ENCODE assay signal across 17 mouse cellular contexts in the genomic region with DNA sequence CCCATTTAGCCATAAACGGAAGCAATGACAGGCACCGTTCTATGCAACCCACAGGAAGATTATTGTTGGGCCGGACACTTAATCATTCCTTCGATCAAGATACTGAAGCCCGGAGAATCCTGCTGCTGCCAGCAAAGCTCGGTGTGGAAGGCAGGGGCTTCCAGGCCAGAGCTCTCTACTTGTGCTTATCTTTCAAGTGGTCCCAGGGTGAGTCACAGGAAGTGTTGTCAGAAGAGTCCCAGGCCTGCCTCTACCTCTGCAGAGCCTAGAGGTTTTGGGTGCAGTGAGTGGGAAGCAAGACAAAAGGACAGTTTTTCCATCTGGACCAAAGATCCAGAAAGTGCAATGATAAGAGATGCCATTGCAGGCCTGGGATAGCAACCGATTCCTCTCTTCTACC.
DNase-seq lines count a peak whose midpoint lies in the region; ATAC-seq and TF ChIP-seq lines count a peak whose summit lies in the region.
"Had no signal": no experiment of that assay in that cellular context is flagged by ENCODE, and none has a peak within 500 bp of the region (broad histone marks: within the 10 kb centered on the region; RNA-seq: fewer than 3 reads in every experiment).

No protein-coding gene starts in this region.

- H3K27ac ChIP-seq in forebrain, embryonic 10.5 days, result peak overlapping the region; percentile 27; the same call in 1 of the 2 replicates
- no peak overlapping the region for H3K27ac ChIP-seq in forebrain, embryonic 15.5 days (replicated peaks)
- H3K27ac ChIP-seq in heart, embryonic 16.5 days (ENCODE audit: low read length), result 0 out of 2 replicates have a peak overlapping the region, but pooled peaks have one; percentile 23
- no peak overlapping the region for H3K27ac ChIP-seq in heart, adult 2 months
- H3K27ac ChIP-seq in midbrain, embryonic 15.5 days, result no peak overlapping the region
- no peak overlapping the region for H3K27ac ChIP-seq in midbrain, postnatal 0 days (ENCODE audit: low read depth, low read length)
- H3K27ac ChIP-seq in limb, embryonic 13.5 days, result no peak overlapping the region
- H3K27ac ChIP-seq: hindbrain, embryonic 15.5 days; liver, embryonic 12.5 days had no signal

- H3K36me3 ChIP-seq in forebrain, embryonic 10.5 days (replicated peaks), result no peaks in the 10 kb centered on the region
- no peaks in the 10 kb centered on the region for H3K36me3 ChIP-seq in forebrain, embryonic 15.5 days
- no peaks in the 10 kb centered on the region for H3K36me3 ChIP-seq in heart, embryonic 16.5 days (ENCODE audit: control insufficient read depth, insufficient read depth)
- H3K36me3 ChIP-seq in heart, adult 2 months (ENCODE audit: control insufficient read depth, insufficient read depth, low read length), result no peaks in the 10 kb centered on the region
- no peaks in the 10 kb centered on the region for H3K36me3 ChIP-seq in midbrain, embryonic 15.5 days (replicated peaks)
- no peaks in the 10 kb centered on the region for H3K36me3 ChIP-seq in midbrain, postnatal 0 days (ENCODE audit: insufficient read depth, low read length)
- H3K36me3 ChIP-seq in limb, embryonic 13.5 days, result no peaks in the 10 kb centered on the region
- H3K36me3 ChIP-seq: hindbrain, embryonic 15.5 days; liver, embryonic 12.5 days had no signal

- 0 out of 2 replicates have a peak, but pooled peaks cover 4% of the 10 kb centered on the region for H3K27me3 ChIP-seq in forebrain, embryonic 10.5 days (ENCODE audit: poor library complexity, severe bottlenecking)
- no peaks in the 10 kb centered on the region for H3K27me3 ChIP-seq in forebrain, embryonic 15.5 days
- H3K27me3 ChIP-seq in heart, embryonic 16.5 days (ENCODE audit: control insufficient read depth, insufficient read depth, low read length), result no peaks in the 10 kb centered on the region
- no peaks in the 10 kb centered on the region for H3K27me3 ChIP-seq in heart, adult 2 months (ENCODE audit: control insufficient read depth, insufficient read depth, low read length)
- no peaks in the 10 kb centered on the region for H3K27me3 ChIP-seq in midbrain, embryonic 15.5 days (replicated peaks)
- no peaks in the 10 kb centered on the region for H3K27me3 ChIP-seq in midbrain, postnatal 0 days (ENCODE audit: insufficient read depth, low read length)
- H3K27me3 ChIP-seq in limb, embryonic 13.5 days, result no peaks in the 10 kb centered on the region
- H3K27me3 ChIP-seq: CH12.LX; hindbrain, embryonic 15.5 days; liver, embryonic 12.5 days had no signal

- no peak for ATAC-seq in forebrain, embryonic 15.5 days (replicated peaks)
- 0 out of 2 replicates have a peak, but pooled peaks have one; percentile 45 for ATAC-seq in heart, embryonic 16.5 days (replicated peaks; ENCODE audit: extremely low read depth, insufficient read depth, low FRiP score)
- 0 out of 2 replicates have a peak, but pooled peaks have one; percentile 14 for ATAC-seq in midbrain, embryonic 15.5 days (replicated peaks)
- ATAC-seq in midbrain, postnatal 0 days (ENCODE audit: low FRiP score), result no peak
- no peak for ATAC-seq in limb, embryonic 13.5 days (ENCODE audit: low FRiP score, low read depth)
- ATAC-seq: intestine, postnatal 0 days; liver, embryonic 12.5 days had no signal

- H3K9me3 ChIP-seq in forebrain, embryonic 10.5 days, result no peaks in the 10 kb centered on the region
- no peaks in the 10 kb centered on the region for H3K9me3 ChIP-seq in forebrain, embryonic 15.5 days
- no peaks in the 10 kb centered on the region for H3K9me3 ChIP-seq in heart, embryonic 16.5 days (replicated peaks; ENCODE audit: control insufficient read depth, low read length)
- H3K9me3 ChIP-seq in midbrain, embryonic 15.5 days, result no peaks in the 10 kb centered on the region
- H3K9me3 ChIP-seq in midbrain, postnatal 0 days (ENCODE audit: low read length), result no peaks in the 10 kb centered on the region
- no peaks in the 10 kb centered on the region for H3K9me3 ChIP-seq in limb, embryonic 13.5 days
- H3K9me3 ChIP-seq: hindbrain, embryonic 15.5 days; liver, embryonic 12.5 days had no signal

- peaks cover 27% of the 10 kb centered on the region for H3K4me1 ChIP-seq in forebrain, embryonic 10.5 days
- peaks cover 10% of the 10 kb centered on the region for H3K4me1 ChIP-seq in forebrain, embryonic 15.5 days
- H3K4me1 ChIP-seq in heart, embryonic 16.5 days (ENCODE audit: control insufficient read depth, insufficient read depth, low read length), result peaks cover 13% of the 10 kb centered on the region
- no peaks in the 10 kb centered on the region for H3K4me1 ChIP-seq in heart, adult 2 months (ENCODE audit: control insufficient read depth, insufficient read depth, low read length)
- H3K4me1 ChIP-seq in midbrain, embryonic 15.5 days, result peaks cover 8% of the 10 kb centered on the region
- H3K4me1 ChIP-seq in midbrain, postnatal 0 days (ENCODE audit: insufficient read depth, low read length), result no peaks in the 10 kb centered on the region
- H3K4me1 ChIP-seq in limb, embryonic 13.5 days, result peaks cover 29% of the 10 kb centered on the region
- H3K4me1 ChIP-seq: hindbrain, embryonic 15.5 days; liver, embryonic 12.5 days had no signal

- no peak overlapping the region for H3K4me2 ChIP-seq in forebrain, embryonic 15.5 days (replicated peaks)
- H3K4me2 ChIP-seq in heart, embryonic 16.5 days (ENCODE audit: low read depth, low read length), result peak overlapping the region; percentile 46
- no peak overlapping the region for H3K4me2 ChIP-seq in midbrain, embryonic 15.5 days
- no peak overlapping the region for H3K4me2 ChIP-seq in midbrain, postnatal 0 days (ENCODE audit: low read depth, low read length, poor library complexity, severe bottlenecking)
- 0 out of 2 replicates have a peak overlapping the region, but pooled peaks have one; percentile 2 for H3K4me2 ChIP-seq in limb, embryonic 13.5 days (replicated peaks)
- H3K4me2 ChIP-seq: hindbrain, embryonic 15.5 days; liver, embryonic 12.5 days had no signal

- no peak for TF ChIP-seq POLR2A in heart, adult 2 months (IDR thresholded peaks at IDR 0.05; ENCODE audit: insufficient read depth, low read depth, low read length)

- H3K9ac ChIP-seq in forebrain, embryonic 15.5 days (replicated peaks), result no peak overlapping the region
- H3K9ac ChIP-seq in heart, embryonic 16.5 days (ENCODE audit: low read length), result no peak overlapping the region; the same call in 1 of the 2 replicates
- no peak overlapping the region for H3K9ac ChIP-seq in heart, adult 2 months (ENCODE audit: low read depth, low read length)
- no peak overlapping the region for H3K9ac ChIP-seq in midbrain, embryonic 15.5 days
- H3K9ac ChIP-seq in midbrain, postnatal 0 days (replicated peaks; ENCODE audit: low read length, poor library complexity, severe bottlenecking), result no peak overlapping the region
- no peak overlapping the region for H3K9ac ChIP-seq in limb, embryonic 13.5 days
- H3K9ac ChIP-seq: hindbrain, embryonic 15.5 days; liver, embryonic 12.5 days had no signal

- H3K79me2 ChIP-seq in heart, adult 2 months (replicated peaks; ENCODE audit: control insufficient read depth, insufficient read depth, low read length), result no peaks in the 10 kb centered on the region

- intact Hi-C loops in heart, adult 2 months (cut with DNase I), result no loop called here

- no peak overlapping the region for H3K4me3 ChIP-seq in forebrain, embryonic 10.5 days
- H3K4me3 ChIP-seq in forebrain, embryonic 15.5 days, result no peak overlapping the region
- peak overlapping the region; percentile 10; the same call in 1 of the 2 replicates for H3K4me3 ChIP-seq in heart, embryonic 16.5 days (ENCODE audit: low read length)
- H3K4me3 ChIP-seq in heart, adult 2 months, result no peak overlapping the region
- H3K4me3 ChIP-seq in midbrain, embryonic 15.5 days, result no peak overlapping the region
- H3K4me3 ChIP-seq in midbrain, postnatal 0 days (ENCODE audit: low read depth, low read length), result no peak overlapping the region
- H3K4me3 ChIP-seq in limb, embryonic 13.5 days, result no peak overlapping the region
- H3K4me3 ChIP-seq: hindbrain, embryonic 15.5 days; liver, embryonic 12.5 days had no signal

- no peak for TF ChIP-seq CTCF in heart, adult 2 months (IDR thresholded peaks at IDR 0.05)
- no peak for TF ChIP-seq CTCF in midbrain, postnatal 0 days (IDR thresholded peaks at IDR 0.05)

- WGBS in forebrain, embryonic 10.5 days, result 87% methylated on average over 7 of the region's 7 CpGs
- 78% methylated on average over 7 of the region's 7 CpGs for WGBS in forebrain, embryonic 15.5 days
- WGBS in heart, embryonic 16.5 days, result 5% methylated on average over 7 of the region's 7 CpGs
- 16% methylated on average over 7 of the region's 7 CpGs for WGBS in heart, adult 2 months
- WGBS in midbrain, embryonic 15.5 days, result 80% methylated on average over 7 of the region's 7 CpGs
- 84% methylated on average over 7 of the region's 7 CpGs for WGBS in midbrain, postnatal 0 days
- whole genome bisulfite sequencing in limb, embryonic 13.5 days, result 30% methylated on average over 7 of the region's 7 CpGs

- TF ChIP-seq EP300 in heart, adult 2 months (IDR thresholded peaks at IDR 0.05; ENCODE audit: insufficient read depth, low read depth, low read length), result no peak

- no peak for DNase-seq in forebrain, embryonic 10.5 days (ENCODE audit: extremely low spot score, low spot score)
- DNase-seq in heart, adult 2 months, result no peak
- no peak for DNase-seq in midbrain, postnatal 0 days (ENCODE audit: low spot score)
- DNase-seq in cerebellum, adult 11 months, result no peak
- DNase-seq: adrenal gland, adult 8-10 months; cerebellum, adult 11-12 months; cerebellum, postnatal 36 days; right cerebral cortex, adult 18-20 months; thymus, adult 18-20 months had no signal

Comparison
In these comparisons a context has a peak if more than half of its experiments do, and no peak if none do; other contexts are left out.
1. H3K27ac ChIP-seq: peak in forebrain, embryonic 10.5 days (single experiment) and heart, embryonic 16.5 days (single experiment); none in forebrain, embryonic 15.5 days (single experiment), heart, adult 2 months (single experiment), midbrain, embryonic 15.5 days (single experiment), midbrain, postnatal 0 days (single experiment) and limb, embryonic 13.5 days (single experiment).
2. ATAC-seq: peak in heart, embryonic 16.5 days (single experiment) and midbrain, embryonic 15.5 days (single experiment); none in forebrain, embryonic 15.5 days (single experiment), midbrain, postnatal 0 days (single experiment) and limb, embryonic 13.5 days (single experiment).
3. H3K4me2 ChIP-seq: peak in heart, embryonic 16.5 days (single experiment) and limb, embryonic 13.5 days (single experiment); none in forebrain, embryonic 15.5 days (single experiment), midbrain, embryonic 15.5 days (single experiment) and midbrain, postnatal 0 days (single experiment).